Mouse (Mus musculus): ENCODE results near the gene 4931417E11Rik.

The 4931417E11Rik gene

GRCm38 (mm10) chr6:73469567-73469966 is at the start of gene 4931417E11Rik:
TSS of gene 4931417E11Rik (minus strand) at chr6:73469667.
- no peak for DNase-seq (ENCODE audit: extremely low read depth, low read depth)

- DNase-seq (ENCODE audit: extremely low read depth, low read depth), result no peak
These were observed 48.4 kb upstream of the 4931417E11Rik start for GRCm38 (mm10) chr6:73517818-73518396.

- no peak for DNase-seq (ENCODE audit: extremely low read depth, low read depth)
These were observed 43.4 kb upstream of the 4931417E11Rik start for GRCm38 (mm10) chr6:73512907-73513306.

- DNase-seq (ENCODE audit: extremely low read depth, low read depth), result no peak
These were observed 30.2 kb upstream of the 4931417E11Rik start for GRCm38 (mm10) chr6:73499631-73500030.

GRCm38 (mm10) chr6:73497321-73497720 is 27.9 kb upstream of the 4931417E11Rik start:
- DNase-seq (ENCODE audit: extremely low read depth, low read depth), result no peak

GRCm38 (mm10) chr6:73490524-73490923 is 21.1 kb upstream of the 4931417E11Rik start:
- DNase-seq (ENCODE audit: extremely low read depth, low read depth), result no peak

GRCm38 (mm10) chr6:73485616-73486015 is 16.1 kb upstream of the 4931417E11Rik start:
- no peak for DNase-seq (ENCODE audit: extremely low read depth, low read depth)

GRCm38 (mm10) chr6:73466084-73466483 is 3.4 kb downstream of the 4931417E11Rik start:
- no peak for DNase-seq (ENCODE audit: extremely low read depth, low read depth)

GRCm38 (mm10) chr6:73462543-73462942 is 6.9 kb downstream of the 4931417E11Rik start:
- no peak for DNase-seq (ENCODE audit: extremely low read depth, low read depth)

- DNase-seq (ENCODE audit: extremely low read depth, low read depth), result no peak
These were observed 35.6 kb downstream of the 4931417E11Rik start for GRCm38 (mm10) chr6:73433912-73434311.

- no peak for DNase-seq (ENCODE audit: extremely low read depth, low read depth)
These were observed 40.7 kb downstream of the 4931417E11Rik start for GRCm38 (mm10) chr6:73428618-73429336.

- no peak for DNase-seq (ENCODE audit: extremely low read depth, low read depth)
These were observed 42.1 kb downstream of the 4931417E11Rik start for GRCm38 (mm10) chr6:73427273-73427812.
